Mouse (Mus musculus) cerebellum, adult 2 months (tissue): ENCODE measurements around the gene Srgap1.

Source experiments
- CTCF ChIP-seq: fragments of 200-500 bp; IDR thresholded peaks from 2 replicates; pipeline ENCODE4 v1.5.1; 2011; ENCODE audit warnings: low read depth, mild to moderate bottlenecking, control low read depth, low read length, moderate library complexity, borderline replicate concordance; ENCODE audit not compliant: insufficient read depth
- POLR2A ChIP-seq: fragments of 200-500 bp; IDR thresholded peaks from 2 replicates; pipeline ENCODE4 v1.6.1; 2011; ENCODE audit warnings: low read length, control low read depth, borderline replicate concordance; ENCODE audit not compliant: insufficient read depth

- TF ChIP-seq POLR2A = no peak
- TF ChIP-seq CTCF = no peak
Observed at GRCm38 (mm10) chr10:121788536-121788935, 258.6 kb downstream of the Srgap1 start.
